Mouse (Mus musculus) C2C12 (cell line): ENCODE results near the gene Adh4.

Source experiments
- CTCF ChIP-seq: IDR thresholded peaks from one replicate; pipeline ENCODE4 v1.5.1; 2011; ENCODE audit not compliant: control insufficient read depth, insufficient read depth, insufficient read length
- MYOG ChIP-seq: IDR thresholded peaks from one replicate; pipeline ENCODE4 v1.6.1; 2011; ENCODE audit not compliant: control insufficient read depth, insufficient read length; ENCODE audit errors: extremely low read depth

DNA sequence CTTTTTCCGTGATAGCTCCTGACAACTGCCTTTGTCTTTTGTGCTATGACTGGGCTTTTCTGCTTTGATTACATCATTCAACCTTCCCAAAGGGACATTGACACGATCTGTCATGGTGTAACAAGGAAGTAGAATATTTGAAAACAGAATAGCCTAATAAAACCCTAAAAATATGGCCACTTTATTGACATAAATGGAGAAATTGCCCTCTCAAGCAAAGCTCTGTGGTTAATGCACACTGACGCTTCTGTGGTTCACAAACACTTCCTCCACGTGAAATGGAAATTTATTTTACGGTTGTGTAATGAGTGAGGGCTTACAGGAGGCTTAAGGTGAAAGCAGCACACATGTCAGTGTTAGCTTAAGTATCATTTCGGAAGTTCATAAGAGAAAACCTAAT, 4.1 kb downstream of the Adh4 start:
- no peak for TF ChIP-seq CTCF
- no peak for TF ChIP-seq MYOG
